Mouse (Mus musculus) spleen, postnatal 10 days (tissue): ENCODE data around the gene Tbccd1.

ENCODE experiments used
- DNase-seq, 2 experiments: peaks; one replicate each; pipeline ENCODE4 v3.0.0; 2021 to 2022; ENCODE audit warnings: low spot score in 2 of 2

Gene Tbccd1

DNA sequence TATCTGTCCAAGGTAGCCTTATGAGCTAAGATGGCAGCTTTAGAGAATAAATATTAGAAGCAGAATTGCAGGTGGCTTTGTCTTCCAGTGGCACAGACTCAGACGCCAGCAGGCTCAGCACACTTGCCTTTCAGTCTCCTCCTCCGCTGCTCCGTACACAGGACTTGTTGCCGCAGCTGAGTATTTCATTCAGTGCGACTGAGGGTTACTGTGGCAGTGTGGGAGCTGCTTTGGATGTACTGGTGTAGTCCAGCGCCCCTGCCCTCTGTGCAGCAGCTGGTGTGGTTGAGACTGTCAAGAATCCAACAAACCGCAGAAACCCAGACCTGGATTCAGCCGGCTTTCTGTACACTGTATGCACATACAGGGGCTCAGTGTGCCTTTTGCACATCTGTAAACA lies 14.9 kb upstream of the Tbccd1 start:
- no peak for DNase-seq

DNA sequence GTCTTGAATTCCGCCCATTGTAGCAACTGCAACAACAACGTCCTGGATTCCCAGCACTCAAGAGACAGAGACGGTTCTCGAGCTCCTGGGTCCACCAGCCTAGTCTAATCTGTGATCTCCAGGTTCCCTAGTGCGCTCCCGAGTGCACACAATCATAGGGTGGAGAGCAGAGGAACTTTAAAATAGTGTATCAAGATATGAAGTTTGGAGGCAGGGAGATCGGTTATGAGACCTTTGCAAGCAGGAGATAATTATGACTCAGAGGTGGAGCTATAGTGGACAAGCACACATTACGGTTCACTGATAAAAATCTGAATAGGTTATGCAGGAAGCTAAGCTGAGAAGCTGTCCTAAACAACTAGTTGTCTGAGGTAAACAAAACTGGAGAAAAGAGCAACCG lies 696 bp downstream of the Tbccd1 start:
- DNase-seq, result peak; percentile 17 to 24

DNA sequence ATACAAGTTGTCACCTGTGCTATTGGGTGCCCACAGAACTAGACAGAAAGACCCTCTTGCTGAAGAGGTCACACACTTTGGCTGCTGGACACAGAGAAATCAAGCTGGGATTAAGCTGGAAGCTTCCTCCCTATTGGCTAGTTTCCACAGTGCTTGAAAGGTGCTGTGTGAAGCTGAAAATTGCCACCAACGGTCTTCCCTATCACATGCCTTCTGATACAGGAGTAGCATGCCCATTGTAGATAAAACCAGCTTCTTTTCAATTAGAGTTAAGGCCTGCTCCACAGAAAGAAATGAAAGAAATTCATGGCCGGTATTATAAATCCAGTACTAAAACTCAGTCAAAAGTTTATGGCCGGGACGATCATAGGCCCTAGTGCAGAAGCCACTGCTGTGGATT lies 4.8 kb downstream of the Tbccd1 start:
- DNase-seq, result peak; percentile 12 to 22

DNA sequence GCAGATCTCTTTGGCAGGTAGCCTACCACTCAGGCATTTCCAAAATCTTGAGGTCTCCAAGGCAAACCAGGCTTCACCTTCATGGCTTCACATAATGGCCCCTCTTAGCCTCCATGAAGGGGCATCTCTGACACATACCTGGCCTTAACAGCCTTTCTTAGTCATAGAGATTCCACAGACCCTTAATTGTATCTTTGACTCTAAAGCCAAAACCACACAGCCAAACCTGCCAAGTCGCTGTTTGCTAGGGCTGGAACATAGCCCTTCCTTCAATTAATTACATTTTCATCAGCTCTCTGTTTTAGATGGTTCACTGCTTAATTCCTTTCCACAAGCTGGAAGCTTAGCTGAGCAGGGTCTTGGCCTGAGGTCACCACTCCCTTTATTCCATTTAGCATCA lies 9.1 kb downstream of the Tbccd1 start:
- DNase-seq, result no peak

DNA sequence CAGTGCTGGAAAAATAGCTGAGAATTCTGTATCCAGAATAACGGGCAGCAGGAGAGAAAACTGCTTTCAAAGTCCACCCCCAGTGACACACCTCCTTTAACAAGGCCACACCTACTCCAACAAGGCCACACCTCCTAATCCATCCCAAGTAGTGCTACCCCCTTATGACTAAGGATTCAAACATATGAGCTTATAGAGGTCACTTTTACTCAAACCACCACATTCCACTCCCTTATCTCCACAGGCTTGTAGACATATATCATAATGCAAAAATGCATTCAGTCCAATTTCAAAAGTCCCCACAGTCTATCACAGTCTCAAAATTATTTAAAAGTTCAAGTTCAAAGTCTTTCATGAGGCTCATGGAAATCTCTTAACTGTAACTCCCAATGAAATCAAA lies 9.8 kb downstream of the Tbccd1 start:
- DNase-seq, result no peak

DNA sequence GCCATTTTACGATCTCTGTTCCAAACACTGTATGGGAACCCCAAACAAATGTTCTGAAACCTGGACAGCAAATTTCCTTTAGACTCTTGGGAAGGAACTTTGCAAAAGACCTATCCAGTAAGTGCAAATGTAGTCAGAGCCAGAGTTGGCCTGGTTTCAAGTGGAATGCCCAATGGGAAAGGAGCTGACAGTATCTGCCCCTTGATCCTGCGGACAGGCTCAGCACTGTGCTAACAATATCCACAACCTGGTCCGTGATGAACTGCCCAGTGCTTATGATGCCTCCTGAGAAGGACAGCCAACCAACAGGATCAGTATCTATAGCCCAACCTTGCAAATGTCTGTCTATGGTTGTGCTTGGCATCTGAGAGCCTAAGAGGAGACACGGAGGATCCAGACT lies 12.0 kb downstream of the Tbccd1 start:
- DNase-seq, result no peak

DNA sequence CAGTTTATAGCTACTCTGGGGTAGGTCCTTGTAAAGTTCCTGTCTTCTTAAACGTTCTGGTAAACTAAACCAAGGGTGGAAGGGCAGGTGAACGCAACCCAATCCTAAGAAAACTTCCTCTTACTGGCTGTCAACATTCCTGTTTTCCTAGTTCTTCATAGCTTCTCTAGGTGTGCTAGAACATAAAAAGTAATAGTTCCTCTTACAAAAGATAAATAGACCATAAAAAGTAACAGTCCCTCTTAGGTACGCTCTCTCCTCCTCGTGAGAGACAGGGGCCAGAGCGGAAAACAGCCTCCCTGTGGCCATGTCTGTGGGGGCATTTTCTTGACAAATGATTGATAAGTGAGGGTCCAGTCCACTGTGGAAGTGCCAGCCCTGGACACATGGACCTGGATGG lies 12.6 kb downstream of the Tbccd1 start:
- DNase-seq, result no peak

DNA sequence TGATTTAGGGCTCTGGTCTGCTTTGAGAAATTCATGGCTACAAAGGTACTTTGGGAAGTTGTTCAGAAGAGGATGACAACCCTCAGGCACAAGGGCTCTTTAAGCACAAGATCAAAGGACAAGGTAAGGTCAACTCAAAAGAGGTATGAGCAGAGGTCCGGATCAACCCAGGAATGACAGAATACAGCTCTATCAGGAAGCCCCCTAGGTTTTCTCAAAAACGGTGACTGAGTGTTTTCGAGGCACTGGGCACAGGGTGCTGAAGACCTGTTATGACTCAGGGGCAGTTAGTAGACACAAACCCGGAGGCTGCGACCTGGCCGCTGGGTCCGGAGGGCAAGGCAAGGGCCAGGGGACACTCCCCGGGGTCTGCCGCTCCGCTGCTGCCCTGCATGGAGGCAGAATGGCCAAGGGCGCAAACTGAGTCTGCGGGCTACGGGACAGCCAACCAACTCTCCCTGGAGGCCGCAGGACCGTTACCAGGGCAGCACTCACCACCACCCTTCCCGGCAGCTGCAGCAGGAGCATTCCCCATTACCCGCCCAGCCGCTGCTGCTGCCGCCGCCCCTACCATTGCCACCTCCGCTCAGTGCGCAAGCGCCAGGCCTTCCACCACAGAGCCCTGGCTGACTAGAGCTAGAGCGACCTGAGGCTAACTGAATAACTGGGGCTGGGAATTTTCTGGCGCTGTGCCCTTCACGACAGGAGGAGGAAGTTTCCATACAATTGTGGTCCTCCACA lies 13.2 kb downstream of the Tbccd1 start:
- DNase-seq, result peak; percentile 27 to 70

DNA sequence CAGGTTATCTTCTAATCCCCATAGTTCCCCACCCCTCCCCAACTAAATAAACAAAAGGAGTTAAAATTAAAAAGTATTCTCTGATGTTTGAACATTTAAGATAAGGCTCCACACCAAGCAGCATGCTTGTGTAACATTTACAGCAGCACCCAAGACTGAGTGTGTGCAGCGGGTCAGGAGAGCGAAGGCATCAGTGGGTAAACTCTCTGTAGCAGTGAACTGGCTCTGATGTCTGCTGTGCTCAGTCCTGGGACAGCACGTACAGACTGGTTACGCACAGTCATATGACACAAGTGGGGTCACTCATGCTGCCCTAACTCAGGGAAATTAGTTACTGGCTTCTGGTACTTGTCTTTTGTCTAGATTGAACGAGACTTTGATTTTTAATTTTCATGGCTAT lies 14.6 kb downstream of the Tbccd1 start:
- no peak for DNase-seq

DNA sequence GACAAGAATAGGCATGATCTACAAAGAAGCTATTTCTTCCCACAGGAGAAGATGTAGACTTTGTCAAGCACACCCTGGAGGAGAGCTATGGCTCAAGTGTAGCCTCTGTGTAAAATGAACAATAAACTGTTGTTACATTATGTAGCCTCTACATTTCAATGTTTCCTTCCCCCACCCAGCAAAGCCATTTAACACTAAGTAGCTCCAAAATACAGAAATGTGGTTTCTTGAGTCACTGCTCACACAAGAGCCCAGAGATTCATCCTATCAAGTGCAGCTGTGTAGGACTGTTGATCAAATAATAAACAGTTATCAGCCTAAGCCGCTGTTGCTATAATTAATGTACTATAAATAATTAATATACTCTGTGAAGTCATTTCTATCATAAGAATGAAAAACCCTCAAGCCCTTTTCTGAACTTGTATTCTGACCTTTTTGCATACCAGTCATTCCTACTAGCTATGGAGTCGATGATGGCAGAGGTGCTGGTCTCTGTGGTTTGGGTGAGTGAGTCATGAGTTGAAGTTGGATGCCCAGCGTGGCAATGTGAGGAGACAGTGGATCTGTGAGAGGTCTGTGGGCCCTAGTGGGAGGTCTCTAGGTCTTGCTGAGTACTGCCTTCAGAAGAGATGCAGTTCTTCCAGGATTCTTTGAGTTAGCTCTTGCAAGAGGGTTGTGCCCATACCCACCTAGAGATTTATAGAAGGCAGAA lies 18.2 kb downstream of the Tbccd1 start:
- DNase-seq, result no peak

DNA sequence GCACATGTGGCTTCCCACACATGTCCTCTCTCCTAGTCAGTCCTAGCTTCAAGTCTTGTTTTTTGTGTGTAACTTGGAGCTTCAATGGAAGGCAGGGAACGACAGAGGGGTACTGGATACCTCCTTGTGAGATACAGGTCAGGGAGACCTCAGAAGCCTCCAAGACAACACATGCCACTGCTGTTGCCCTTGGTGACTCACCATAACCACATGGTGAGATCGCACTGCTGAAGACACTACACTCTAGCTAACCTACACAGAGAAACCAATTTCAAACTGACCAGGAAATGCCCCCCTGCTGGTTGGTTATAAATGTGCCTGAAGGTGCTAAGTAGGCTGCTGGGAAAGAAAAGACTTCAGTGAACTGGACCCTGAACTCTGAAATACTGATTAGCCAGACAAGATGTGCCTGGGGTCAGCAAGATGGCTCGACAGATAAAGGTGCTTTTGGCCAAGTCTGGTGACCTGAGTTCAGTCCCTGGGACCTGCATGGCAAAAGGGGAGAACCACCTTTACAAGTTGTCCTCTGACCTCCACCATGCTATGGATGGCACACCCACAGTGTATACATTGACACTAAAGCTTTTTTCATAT lies 24.4 kb downstream of the Tbccd1 start:
- DNase-seq, result no peak

DNA sequence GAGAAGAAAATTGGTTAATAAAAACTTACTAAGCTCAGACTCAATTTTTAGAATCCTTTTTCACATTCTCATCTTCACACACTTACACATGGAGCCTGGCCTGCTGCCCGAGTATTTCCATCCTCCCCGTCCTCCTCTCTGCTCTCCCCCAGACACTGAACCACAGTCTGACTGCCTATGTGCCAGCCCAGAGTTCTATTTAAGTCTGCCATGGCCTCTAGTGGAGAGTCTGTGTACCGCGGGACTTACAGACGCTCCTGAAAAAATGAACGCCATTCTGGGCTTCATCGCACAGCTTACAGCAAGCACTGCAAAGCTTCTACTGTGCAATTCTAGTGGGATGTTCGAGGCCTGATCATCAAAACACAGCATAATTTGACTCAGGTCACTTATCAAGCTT lies 36.7 kb downstream of the Tbccd1 start:
- DNase-seq, result no peak

DNA sequence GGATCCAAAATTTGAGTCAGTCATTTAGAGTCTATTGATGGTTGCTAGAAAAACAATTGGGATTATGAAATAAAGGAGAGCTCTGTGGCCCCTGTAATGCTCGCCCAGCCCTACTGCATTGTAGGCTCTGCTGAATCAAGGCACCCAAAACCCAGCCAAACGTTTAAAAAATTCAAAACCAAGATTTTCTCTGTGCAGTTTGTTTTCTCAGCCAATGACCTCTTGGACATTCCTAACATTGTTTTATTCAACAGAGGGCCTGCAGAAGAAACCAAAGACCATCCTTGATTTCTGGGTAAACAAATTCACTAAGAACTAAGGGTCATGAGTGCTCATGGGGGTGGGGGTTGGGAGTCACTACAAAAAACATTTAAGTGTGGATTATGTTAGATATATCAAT lies 46.0 kb downstream of the Tbccd1 start, which contains the start of gene Crygs:
TSS of gene Crygs (minus strand) at position 101 of the 400 bp plus-strand sequence.
- DNase-seq, result no peak

DNA sequence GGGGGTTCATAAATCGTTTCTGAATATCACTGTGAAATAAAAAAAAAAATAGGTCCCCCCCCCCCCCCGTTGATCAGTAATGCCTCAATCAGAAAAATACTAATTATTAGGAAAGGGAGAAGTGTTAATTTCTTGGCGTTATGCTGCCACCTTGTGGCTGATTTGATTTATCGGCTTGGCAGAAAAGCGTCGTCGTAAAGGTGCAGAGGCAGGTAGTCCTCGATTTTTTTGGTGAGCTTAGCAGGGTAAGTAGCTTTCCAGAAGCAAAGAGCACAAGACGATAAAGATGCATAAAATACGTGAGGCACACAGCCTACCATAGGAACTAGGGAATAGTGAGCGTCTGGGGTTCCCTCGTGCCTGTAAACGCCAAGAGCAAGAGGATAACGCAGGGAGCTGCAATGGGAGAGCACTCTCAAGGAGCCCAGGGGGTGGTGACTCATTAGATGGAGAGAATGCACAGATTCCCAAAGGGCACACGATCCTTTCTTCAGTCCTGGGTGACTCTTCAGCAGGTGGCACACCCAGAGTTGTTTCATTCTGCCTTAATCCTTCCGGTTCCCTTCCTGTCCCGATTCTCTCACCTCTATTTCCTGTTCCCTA lies 49.9 kb downstream of the Tbccd1 start:
- peak; percentile 21 to 68 for DNase-seq

DNA sequence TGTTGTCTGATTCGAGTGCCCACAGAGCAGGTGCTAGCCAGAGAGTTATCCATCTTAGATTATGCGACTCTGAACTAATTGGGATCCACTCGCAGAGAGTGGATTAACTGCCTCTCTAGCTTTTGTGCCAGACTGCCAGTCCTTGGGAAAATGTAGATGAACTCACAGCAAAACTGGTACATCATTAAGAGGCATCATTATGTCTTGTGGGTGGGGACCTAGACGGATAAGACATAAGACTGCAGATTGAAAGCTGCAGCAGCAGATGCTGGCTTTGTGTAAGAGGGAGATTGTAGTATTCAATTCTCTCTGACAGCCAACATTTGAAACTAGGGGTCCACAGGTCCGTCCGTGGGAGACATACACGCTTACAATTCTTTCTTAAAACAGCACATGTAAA lies 54.7 kb downstream of the Tbccd1 start:
- DNase-seq, result no peak

DNA sequence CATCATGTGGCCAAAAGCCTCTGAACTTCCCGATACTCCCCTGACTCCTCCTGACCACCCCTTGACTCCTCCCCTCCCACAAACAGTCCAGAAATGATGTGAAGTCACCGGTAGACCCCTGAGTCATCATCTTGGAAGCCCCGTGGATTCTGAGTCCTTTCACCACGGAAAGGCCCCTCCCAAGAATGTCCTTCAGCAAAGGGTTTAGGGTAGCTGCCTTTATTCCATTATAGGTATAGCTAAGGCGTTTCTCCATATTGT lies 56.7 kb downstream of the Tbccd1 start:
- DNase-seq, result no peak

DNA sequence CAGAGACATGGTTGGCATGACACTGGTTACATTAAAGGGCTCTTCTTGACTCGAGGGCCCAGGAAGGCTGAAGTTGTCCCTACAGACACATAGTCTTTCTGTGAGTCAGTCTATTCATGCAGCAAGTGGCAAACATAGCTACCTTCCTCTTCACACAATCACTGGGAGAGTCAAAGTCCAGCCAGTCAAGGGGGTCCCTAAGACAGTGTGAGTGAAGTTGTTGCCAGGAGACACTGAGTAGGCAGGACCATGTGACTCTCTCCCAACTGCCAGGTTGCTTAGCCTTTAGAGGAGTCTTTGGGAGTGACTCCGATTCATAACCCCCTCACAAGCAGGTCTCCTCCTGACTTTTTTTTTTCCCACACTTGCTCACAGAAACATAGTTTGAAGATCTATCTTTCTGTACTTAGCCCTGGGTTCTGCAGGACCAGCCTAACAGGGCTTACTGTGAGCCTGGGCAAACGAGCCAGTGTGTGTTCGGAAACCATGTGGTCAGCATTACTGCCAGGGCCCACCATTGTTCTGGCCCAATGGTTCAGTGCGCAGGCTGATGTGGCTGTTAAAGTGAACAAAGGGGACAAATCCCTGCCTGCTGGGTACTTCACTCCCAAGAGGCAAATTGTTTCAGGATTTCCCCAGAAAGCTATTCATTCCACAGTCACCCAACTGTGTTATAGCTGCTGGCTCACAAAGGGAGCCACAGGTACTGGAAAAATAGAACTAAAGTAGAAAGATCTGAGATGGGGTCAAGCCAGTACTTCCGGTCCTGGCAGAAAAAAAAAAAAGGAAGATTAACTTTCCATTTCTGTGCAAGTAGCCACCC lies 57.2 kb downstream of the Tbccd1 start:
- no peak for DNase-seq

DNA sequence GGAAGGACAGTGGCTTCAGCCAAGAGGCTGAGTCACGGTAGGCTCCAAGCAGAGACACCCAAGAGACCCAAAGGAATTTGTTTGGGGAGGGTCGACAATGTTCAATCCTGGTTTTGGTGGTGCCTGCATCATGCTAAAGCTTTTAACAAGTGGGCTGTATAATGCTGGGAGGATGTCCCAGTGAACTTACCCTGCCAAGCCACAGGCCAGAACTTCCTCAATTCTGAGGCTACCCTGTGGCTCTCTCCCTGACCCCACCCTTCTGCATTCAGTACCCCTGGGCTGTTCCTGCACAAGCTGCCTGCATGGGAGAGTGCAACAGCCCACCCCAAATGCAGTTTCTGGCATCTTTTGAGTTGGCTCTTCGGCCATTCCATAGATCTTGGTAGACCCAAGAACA lies 58.9 kb downstream of the Tbccd1 start:
- DNase-seq, result no peak

DNA sequence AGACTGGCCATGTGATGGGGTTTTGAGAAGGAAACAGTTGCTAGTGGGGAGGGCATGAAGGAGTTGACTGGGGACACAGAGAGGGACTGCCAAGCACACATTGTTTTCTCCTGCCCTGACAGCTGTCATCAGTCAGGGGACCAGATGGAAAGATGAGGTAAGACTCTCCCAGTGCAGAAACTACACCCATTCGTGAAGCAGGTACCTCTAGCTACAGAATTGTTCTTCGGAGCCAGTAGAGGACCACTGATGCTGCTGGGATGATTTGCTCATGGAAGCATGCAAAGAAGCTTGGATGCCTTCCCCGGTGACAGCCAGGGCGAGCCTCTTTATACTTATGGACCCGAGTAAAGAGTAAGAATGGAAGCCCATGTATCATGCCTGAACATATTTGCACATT lies 59.9 kb downstream of the Tbccd1 start:
- no peak for DNase-seq

DNA sequence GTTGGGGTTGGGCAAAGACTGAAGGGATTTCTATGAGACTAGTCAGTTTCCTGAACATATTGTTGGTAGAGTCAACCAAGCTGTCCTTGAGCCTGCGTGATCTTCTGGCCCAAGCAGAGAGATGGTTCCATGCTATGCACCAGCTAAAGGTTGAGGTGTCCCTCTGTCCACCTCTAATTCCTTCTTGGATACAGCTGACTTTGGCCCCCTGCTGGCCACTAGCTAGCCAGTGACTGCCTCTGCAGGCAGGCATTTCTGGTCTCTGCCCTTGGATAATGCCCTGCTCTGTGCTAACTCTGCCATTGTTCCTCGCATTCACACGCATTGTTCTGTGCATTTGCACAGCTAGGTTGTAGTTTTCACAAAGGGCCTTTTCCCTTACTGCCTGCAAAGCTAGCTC lies 62.0 kb downstream of the Tbccd1 start:
- no peak for DNase-seq

DNA sequence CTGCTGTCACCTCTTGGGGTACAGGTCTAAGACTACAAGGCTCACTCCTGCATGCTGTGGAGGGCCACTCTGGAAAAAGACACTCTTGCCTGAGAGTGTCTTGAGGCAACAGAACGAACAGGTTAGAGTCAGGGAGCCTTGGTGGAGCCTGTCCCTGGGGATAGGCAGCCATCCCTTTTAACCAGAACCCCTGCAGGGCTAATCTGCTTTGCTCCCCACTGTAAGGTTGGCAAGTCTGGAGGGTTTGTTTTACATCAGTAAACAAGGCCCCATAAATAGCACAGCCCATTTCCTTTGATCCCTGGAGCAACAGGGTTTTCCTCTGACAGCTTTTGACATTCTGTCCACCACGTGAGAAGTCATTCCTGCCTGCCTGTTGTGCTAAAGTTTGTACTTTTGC lies 66.2 kb downstream of the Tbccd1 start:
- no peak for DNase-seq

DNA sequence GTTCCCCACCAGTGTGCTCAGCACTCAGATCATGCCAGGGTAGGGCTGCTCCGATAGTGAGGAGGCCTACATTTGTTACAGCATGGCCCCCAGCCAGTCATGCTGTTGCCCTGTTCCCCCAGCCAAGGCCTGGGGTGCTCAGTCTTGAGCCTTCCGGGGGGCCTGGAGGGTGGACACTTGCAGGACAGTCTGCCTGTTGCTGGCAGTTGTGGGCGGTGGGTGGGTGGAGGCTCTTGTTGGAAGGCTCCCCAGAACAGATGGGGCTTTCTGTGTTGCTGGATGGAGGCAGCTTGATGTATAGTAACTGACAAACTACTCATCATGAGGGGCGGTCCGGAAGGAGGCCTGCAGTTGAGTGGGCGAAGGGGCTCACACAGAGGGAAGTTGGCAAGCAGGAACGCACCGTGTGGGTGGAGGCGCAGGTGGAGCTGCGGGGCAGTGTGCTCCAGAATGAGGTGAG lies 67.5 kb downstream of the Tbccd1 start:
- DNase-seq, result no peak
